Mouse (Mus musculus): Measurements from ENCODE around the gene Sptssb. TPM values are rescaled to one million over a fixed set of nuclear protein-coding genes. Genes with fewer than 3 reads are reported as not detected.

Gene Sptssb
- total RNA-seq, 2 experiments from 2014 or later, result not detected

Other genes with a start within 250 kb of the Sptssb start
- 117 and 118 TPM in 2 replicates for gene Nmd3, start 138.0 kb downstream of the Sptssb start, total RNA-seq (2014; fragmentation: Nextera tagmentation)
- 140 and 151 TPM in 2 replicates for gene Nmd3, start 138.0 kb downstream of the Sptssb start, total RNA-seq (2017)
- not detected in 2 replicates for gene Otol1, start 147.7 kb upstream of the Sptssb start, total RNA-seq (2014; fragmentation: Nextera tagmentation)
- gene Otol1, start 147.7 kb upstream of the Sptssb start, total RNA-seq (2017), result not detected in 2 replicates